Mouse (Mus musculus) limb, embryonic 15.5 days (tissue): ENCODE results near the gene Tmem121. TPM values are rescaled to one million over a fixed set of nuclear protein-coding genes. Genes with fewer than 3 reads are reported as not detected.

Source experiments
- ATAC-seq: fragments of 200-750 bp; cut with Nextera tagmentation; 2 replicates; pipeline ENCODE4 v1.8.0; 2017; ENCODE audit warnings: low read depth, moderate TSS enrichment; ENCODE audit not compliant: insufficient number of reproducible peaks, low FRiP score, low TSS enrichment
- H3K27ac ChIP-seq: fragments of 300-500 bp; sonication (generic); 2 replicates; pipeline ENCODE4 v1.5.1; 2015; ENCODE audit warnings: moderate library complexity, mild to moderate bottlenecking, inconsistent platforms
- H3K27me3 ChIP-seq: fragments of 300-500 bp; sonication (generic); 2 replicates; pipeline ENCODE4 v1.6.1; 2015; ENCODE audit warnings: inconsistent platforms
- H3K36me3 ChIP-seq: fragments of 300-500 bp; sonication (generic); 2 replicates; pipeline ENCODE4 v1.6.1; 2015; ENCODE audit warnings: inconsistent platforms
- H3K4me1 ChIP-seq: fragments of 300-500 bp; sonication (generic); 2 replicates; pipeline ENCODE4 v1.6.1; 2015; ENCODE audit warnings: inconsistent platforms
- H3K4me2 ChIP-seq: fragments of 300-500 bp; sonication (generic); 2 replicates; pipeline ENCODE4 v1.6.1; 2015; ENCODE audit warnings: mild to moderate bottlenecking, inconsistent platforms
- H3K4me3 ChIP-seq: fragments of 300-500 bp; sonication (generic); 2 replicates; pipeline ENCODE4 v1.5.1; 2015; ENCODE audit warnings: mild to moderate bottlenecking, inconsistent platforms
- H3K9ac ChIP-seq: fragments of 300-500 bp; sonication (generic); 2 replicates; pipeline ENCODE4 v1.6.1; 2015; ENCODE audit warnings: inconsistent platforms
- H3K9me3 ChIP-seq: fragments of 300-500 bp; sonication (generic); 2 replicates; pipeline ENCODE4 v1.6.1; 2016; ENCODE audit warnings: inconsistent platforms
- WGBS: fragments of 180-500 bp; shearing (Covaris S2); methylation state at CpG from one replicate; pipeline ENCODE4 v1.1.7; 2015; 5-methylcytosine and 5-hydroxymethylcytosine counted together
- polyA plus RNA-seq: library from polyadenylated mRNA; unstranded; fragments of >200 nt; fragmentation: Nextera tagmentation; extraction: Ambion mirVana; gene quantifications from 2 replicates; pipeline ENCODE4 v1.2.1, GENCODE M21; 2015

Gene Tmem121
- polyA plus RNA-seq, 1 experiment from 2014 or later = 17.1 TPM

GRCm38 (mm10) chr12:113215667-113216346 is 30.1 kb downstream of the Tmem121 start:
- Histone ChIP-seq H3K27ac (no peak overlapping the region), H3K4me2 (no peak overlapping the region), H3K9ac (no peak overlapping the region), H3K36me3 (no peaks in the 10 kb centered on the region), H3K9me3 (no peaks in the 10 kb centered on the region), H3K27me3 (no peaks in the 10 kb centered on the region), H3K4me1 (no peaks in the 10 kb centered on the region), H3K4me3 (no peak overlapping the region)
- ATAC-seq = no peak
- 12% methylated on average over 6 of the region's 6 CpGs for WGBS

GRCm38 (mm10) chr12:113217306-113218242 is 31.8 kb downstream of the Tmem121 start:
- ATAC-seq = no peak
- WGBS = 27% methylated on average over 11 of the region's 11 CpGs
- no peaks in the 10 kb centered on the region for H3K27me3 ChIP-seq
- H3K4me3 ChIP-seq = no peak overlapping the region
- H3K9ac ChIP-seq = no peak overlapping the region
- H3K27ac ChIP-seq = no peak overlapping the region
- no peaks in the 10 kb centered on the region for H3K36me3 ChIP-seq
- H3K9me3 ChIP-seq = no peaks in the 10 kb centered on the region
- H3K4me1 ChIP-seq = no peaks in the 10 kb centered on the region; the same call in 1 of the 2 replicates
- no peak overlapping the region for H3K4me2 ChIP-seq

- Histone ChIP-seq H3K36me3 (no peaks in the 10 kb centered on the region), H3K4me1 (no peaks in the 10 kb centered on the region; the same call in 1 of the 2 replicates), H3K9me3 (no peaks in the 10 kb centered on the region), H3K9ac (no peak overlapping the region), H3K4me2 (no peak overlapping the region), H3K27ac (no peak overlapping the region), H3K4me3 (no peak overlapping the region), H3K27me3 (no peaks in the 10 kb centered on the region)
- WGBS = 44% methylated on average over 4 of the region's 4 CpGs
- ATAC-seq = no peak
Observed at GRCm38 (mm10) chr12:113219867-113220266, 34.1 kb downstream of the Tmem121 start.

- Histone ChIP-seq H3K27ac (no peak overlapping the region), H3K4me3 (no peak overlapping the region), H3K4me2 (no peak overlapping the region), H3K9ac (no peak overlapping the region), H3K9me3 (no peaks in the 10 kb centered on the region), H3K27me3 (no peaks in the 10 kb centered on the region), H3K4me1 (no peaks in the 10 kb centered on the region; the same call in 1 of the 2 replicates), H3K36me3 (no peaks in the 10 kb centered on the region)
- WGBS = 51% methylated on average over 4 of the region's 4 CpGs
- peak; percentile 35; the same call in 1 of the 2 replicates for ATAC-seq
Observed at GRCm38 (mm10) chr12:113220447-113220846, 34.7 kb downstream of the Tmem121 start.

- Histone ChIP-seq H3K27ac (no peak overlapping the region), H3K9me3 (no peaks in the 10 kb centered on the region), H3K36me3 (no peaks in the 10 kb centered on the region), H3K27me3 (no peaks in the 10 kb centered on the region), H3K4me1 (no peaks in the 10 kb centered on the region; the same call in 1 of the 2 replicates), H3K9ac (no peak overlapping the region; the same call in 1 of the 2 replicates), H3K4me3 (no peak overlapping the region), H3K4me2 (no peak overlapping the region)
- 72% methylated on average over 9 of the region's 9 CpGs for WGBS
- ATAC-seq = no peak
Observed at GRCm38 (mm10) chr12:113221289-113221688, 35.6 kb downstream of the Tmem121 start.

- Histone ChIP-seq H3K4me2 (no peak overlapping the region), H3K9me3 (no peaks in the 10 kb centered on the region), H3K9ac (no peak overlapping the region), H3K4me3 (no peak overlapping the region), H3K36me3 (no peaks in the 10 kb centered on the region), H3K27ac (no peak overlapping the region), H3K27me3 (no peaks in the 10 kb centered on the region), H3K4me1 (no peaks in the 10 kb centered on the region; the same call in 1 of the 2 replicates)
- 11% methylated on average over 8 of the region's 8 CpGs for WGBS
- ATAC-seq = peak; percentile 35; the same call in 1 of the 2 replicates
Observed at GRCm38 (mm10) chr12:113222121-113222636, 36.4 kb downstream of the Tmem121 start.

- no peak overlapping the region for H3K4me2 ChIP-seq
- H3K9ac ChIP-seq = no peak overlapping the region
- no peaks in the 10 kb centered on the region for H3K36me3 ChIP-seq
- no peaks in the 10 kb centered on the region; the same call in 1 of the 2 replicates for H3K4me1 ChIP-seq
- no peak for ATAC-seq
- WGBS = 27% methylated on average over 6 of the region's 6 CpGs
- H3K9me3 ChIP-seq = no peaks in the 10 kb centered on the region
- H3K27me3 ChIP-seq = no peaks in the 10 kb centered on the region
- H3K27ac ChIP-seq = no peak overlapping the region
- H3K4me3 ChIP-seq = no peak overlapping the region
Observed at GRCm38 (mm10) chr12:113222748-113223147, 37.0 kb downstream of the Tmem121 start.

- Histone ChIP-seq H3K4me2 (no peak overlapping the region), H3K9me3 (no peaks in the 10 kb centered on the region), H3K4me1 (no peaks in the 10 kb centered on the region; the same call in 1 of the 2 replicates), H3K9ac (no peak overlapping the region), H3K27me3 (no peaks in the 10 kb centered on the region), H3K4me3 (no peak overlapping the region), H3K36me3 (no peaks in the 10 kb centered on the region), H3K27ac (no peak overlapping the region)
- WGBS = 72% methylated on average over 5 of the region's 5 CpGs
- ATAC-seq = no peak
Observed at GRCm38 (mm10) chr12:113224206-113224605, 38.5 kb downstream of the Tmem121 start.

- H3K36me3 ChIP-seq = no peaks in the 10 kb centered on the region
- WGBS = 77% methylated on average over 6 of the region's 6 CpGs
- no peaks in the 10 kb centered on the region; the same call in 1 of the 2 replicates for H3K4me1 ChIP-seq
- ATAC-seq = no peak
- no peaks in the 10 kb centered on the region for H3K9me3 ChIP-seq
- H3K27ac ChIP-seq = no peak overlapping the region
- no peak overlapping the region for H3K4me3 ChIP-seq
- no peak overlapping the region for H3K9ac ChIP-seq
- H3K27me3 ChIP-seq = no peaks in the 10 kb centered on the region
- H3K4me2 ChIP-seq = no peak overlapping the region
Observed at GRCm38 (mm10) chr12:113224687-113225091, 39.0 kb downstream of the Tmem121 start.

- WGBS = 70% methylated on average over 6 of the region's 6 CpGs
- no peaks in the 10 kb centered on the region for H3K9me3 ChIP-seq
- no peaks in the 10 kb centered on the region for H3K27me3 ChIP-seq
- no peak for ATAC-seq
- no peaks in the 10 kb centered on the region for H3K36me3 ChIP-seq
- H3K4me3 ChIP-seq = no peak overlapping the region
- no peaks in the 10 kb centered on the region for H3K4me1 ChIP-seq
- H3K4me2 ChIP-seq = no peak overlapping the region
- no peak overlapping the region for H3K27ac ChIP-seq
- no peak overlapping the region for H3K9ac ChIP-seq
Observed at GRCm38 (mm10) chr12:113227970-113228593, 42.4 kb downstream of the Tmem121 start.

GRCm38 (mm10) chr12:113230741-113231140 is 45.0 kb downstream of the Tmem121 start:
- H3K4me2 ChIP-seq = no peak overlapping the region
- H3K4me1 ChIP-seq = no peaks in the 10 kb centered on the region
- WGBS = 83% methylated on average over 4 of the region's 4 CpGs
- H3K4me3 ChIP-seq = no peak overlapping the region
- no peak overlapping the region for H3K9ac ChIP-seq
- no peak for ATAC-seq
- H3K27me3 ChIP-seq = no peaks in the 10 kb centered on the region
- H3K36me3 ChIP-seq = no peaks in the 10 kb centered on the region
- no peaks in the 10 kb centered on the region for H3K9me3 ChIP-seq
- H3K27ac ChIP-seq = no peak overlapping the region
